Mouse (Mus musculus) layer of hippocampus, adult 11-12 months (tissue): Measurements from ENCODE around the gene Stard8.
"Not testable (repeated sequence)": the region's sequence is repeated elsewhere in the genome, so short reads cannot be mapped to it uniquely, and the experiment has no call there.

Experiments
- DNase-seq: peaks from one replicate; pipeline ENCODE4 v3.0.0; 2022; ENCODE audit warnings: low spot score

The Stard8 gene

DNA sequence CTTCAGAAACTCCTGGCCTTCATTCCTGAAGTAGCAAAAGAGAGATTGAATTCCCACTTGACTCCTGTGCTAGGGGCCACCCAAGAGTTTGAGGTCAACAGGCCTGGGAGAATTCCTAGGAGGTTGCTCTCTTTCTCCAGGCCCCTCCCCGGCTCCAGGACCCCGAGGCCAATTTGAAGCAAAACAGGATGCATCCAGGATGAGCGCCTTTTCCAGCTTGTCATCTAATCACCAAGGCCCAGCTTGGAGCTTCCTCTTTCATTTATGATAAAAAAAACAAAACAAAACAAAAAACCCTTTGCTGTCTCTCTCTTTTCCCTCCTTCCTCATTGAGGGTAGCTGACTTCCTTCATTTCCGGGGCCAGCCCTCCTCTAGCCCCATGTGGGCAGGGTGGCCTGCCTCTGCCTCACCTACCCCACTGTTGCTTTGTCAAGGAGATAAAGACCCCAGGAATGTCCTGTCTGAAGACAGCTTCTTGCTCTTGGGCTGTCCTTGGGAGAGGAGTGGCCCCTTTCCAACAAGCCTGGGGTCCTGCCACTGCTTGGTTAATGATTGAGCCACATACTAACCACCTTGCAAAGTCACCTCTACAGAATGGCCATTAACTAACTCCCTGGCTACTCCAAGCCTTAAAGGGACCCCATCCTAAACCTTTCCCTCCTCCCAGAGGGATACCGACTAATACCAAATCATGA, 43.5 kb downstream of the Stard8 start:
- DNase-seq, result no peak

DNA sequence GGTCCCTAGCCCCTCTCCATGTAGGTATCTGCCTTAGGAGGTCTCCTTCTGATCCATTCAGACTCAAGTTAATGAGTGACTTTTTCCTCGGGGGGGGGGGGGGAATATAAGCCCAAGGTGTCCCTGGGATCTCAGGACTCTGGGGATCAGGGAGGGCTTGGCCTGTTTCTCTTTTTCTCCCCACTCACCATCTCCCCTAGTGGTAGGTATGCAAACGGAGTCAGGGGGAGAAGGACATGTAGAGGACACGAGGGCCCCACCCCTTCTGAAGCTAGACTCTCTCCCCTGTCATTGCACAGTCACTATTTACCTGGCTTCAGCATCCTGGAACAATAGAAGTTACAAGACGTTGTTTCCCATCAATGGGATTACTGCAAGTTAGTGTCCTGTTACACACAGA, 45.1 kb downstream of the Stard8 start:
- DNase-seq, result no peak

DNA sequence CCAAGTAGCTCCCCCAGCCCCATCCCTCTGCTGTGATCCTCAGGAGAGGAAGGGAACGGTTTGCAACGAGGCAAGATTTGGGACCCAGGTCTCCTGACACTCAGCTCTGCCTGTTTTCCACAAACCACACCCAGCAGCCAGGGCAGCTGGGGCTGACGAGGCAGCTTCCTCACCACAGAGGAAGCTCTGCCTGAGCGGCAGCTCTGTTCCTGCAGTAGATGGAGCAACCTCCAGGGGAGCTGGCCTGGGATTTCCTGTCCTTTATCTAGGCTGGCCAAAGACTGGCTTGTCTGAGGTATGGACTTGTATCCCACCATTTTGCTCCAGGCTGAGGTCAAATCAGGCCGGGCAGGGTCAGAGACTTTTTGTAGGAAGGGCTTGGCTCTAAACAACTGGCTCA, 46.2 kb downstream of the Stard8 start:
- no peak for DNase-seq

DNA sequence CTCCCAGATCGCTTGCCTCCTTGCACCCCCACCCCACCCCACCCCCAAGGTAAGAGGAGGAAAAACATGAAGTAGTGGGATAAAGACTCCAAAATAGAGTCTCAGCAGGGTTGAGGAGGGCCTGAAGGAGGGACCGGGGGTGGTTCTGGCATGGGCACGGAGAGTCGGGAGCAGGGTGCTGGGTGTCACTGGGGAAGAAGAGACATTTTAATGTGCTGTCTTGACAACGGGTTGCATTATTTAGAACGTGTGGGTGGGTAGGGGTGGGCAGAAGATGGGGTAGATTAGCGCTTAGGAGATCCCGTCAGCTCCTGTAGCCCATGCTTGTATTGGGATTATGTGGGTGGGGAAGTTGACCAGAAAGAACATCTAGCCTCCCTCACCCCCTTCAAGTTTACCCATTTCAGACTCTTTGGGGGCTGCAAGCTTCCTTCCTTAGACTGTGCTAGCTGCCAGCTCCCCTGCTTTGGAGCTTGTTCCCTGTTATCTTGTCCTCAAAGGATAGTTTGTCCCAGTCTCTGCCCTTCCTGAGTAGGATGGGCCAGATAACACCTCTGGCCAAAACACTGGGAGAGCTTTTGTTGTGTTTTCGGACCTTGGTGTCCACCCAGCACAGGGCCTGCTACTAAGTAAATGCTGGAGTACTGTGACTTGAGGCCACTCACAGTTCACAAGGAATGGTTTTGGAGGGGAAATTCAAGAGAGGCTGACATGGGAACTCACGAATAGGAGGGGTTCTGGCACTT, 47.9 kb downstream of the Stard8 start:
- DNase-seq, result no peak

DNA sequence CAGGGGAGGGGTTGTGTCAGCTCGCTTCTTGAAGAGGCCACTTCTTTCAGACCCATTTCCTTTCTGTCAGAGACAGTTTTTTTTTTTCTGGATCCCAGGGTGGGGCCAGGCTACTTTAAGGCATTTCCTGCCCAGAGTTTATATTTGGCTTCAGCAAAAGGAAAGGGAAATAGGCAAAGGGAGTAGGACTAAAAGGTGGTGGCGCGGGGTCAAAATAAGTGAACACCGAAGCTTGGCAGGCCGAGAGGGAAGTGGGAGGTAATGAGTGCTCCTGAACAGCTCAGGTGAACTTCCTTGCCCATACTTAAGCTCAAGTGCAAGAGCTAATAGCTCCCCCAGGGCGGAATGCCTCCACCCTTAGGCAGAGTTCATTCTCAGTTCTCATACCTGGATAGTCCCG, 49.2 kb downstream of the Stard8 start:
- no peak for DNase-seq

DNA sequence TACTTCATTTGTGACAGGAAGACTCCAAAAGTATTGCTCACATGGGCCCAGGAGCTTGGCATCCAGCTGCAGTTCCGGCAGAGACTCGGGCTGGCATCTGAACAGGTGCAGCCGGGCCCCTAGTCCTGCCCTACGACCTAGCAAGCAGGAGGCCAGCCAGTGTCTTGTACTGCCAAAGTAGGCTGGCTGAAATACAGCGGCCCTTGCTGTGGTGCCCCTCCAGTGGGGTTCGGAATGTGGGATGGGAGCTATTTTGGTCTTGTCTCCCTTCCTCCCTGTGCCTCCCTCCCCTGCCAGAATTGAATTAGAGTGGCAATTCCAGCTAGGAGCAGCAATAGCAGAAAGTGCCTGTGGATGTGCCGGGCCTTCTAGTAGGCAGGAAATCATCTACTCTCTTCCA, 51.5 kb downstream of the Stard8 start:
- no peak for DNase-seq

DNA sequence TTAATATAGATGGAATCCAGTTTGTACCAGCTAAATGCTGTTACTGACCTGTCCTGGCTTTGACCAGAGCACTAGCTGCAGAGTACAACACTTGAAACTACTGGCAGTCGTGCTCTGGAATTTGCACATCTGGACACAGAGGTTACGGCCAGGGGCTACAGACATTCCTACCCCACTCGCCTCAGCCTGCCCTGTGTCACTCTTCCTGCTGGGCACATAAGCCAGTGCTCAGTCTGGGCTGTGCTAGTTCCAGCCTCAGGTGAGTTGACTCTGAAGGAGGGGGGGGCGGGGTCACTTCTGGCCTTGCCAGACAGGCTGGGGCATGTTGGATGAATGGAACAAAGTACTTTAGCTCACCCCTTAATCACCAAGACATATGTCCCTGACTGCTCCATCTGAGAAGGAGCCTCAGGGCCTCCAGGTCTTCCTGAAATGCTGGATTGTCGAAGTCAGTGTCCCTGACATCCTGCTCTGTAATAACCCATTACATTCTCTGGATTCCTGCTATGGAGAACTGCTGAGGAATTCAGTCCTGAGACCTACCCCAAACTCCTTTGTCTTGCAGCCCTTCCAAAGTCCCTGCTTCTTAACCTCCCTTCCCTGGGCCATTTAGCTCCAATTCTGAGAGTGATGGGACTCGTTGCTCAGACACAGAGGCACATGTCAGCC, 54.9 kb downstream of the Stard8 start:
- no peak for DNase-seq

DNA sequence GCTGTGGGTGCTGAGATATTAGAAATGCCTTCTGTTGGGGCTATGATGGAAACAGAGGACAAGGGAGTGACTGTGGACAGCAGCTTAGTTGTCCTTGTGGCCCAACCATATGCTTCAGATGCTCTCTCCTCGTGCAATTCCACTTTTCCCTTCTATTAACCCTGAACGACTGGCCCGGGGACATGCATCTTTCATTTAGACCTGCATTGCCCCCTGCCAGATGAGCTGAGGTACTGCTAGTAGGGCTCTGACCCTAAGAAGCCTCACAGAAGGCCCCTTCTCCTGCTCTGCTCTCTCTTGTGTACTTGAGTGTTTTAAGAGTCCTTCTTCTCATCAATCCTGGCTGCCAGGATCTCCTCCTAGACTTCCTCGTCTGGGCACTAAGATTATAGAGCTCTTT, 56.1 kb downstream of the Stard8 start:
- DNase-seq, result no peak

DNA sequence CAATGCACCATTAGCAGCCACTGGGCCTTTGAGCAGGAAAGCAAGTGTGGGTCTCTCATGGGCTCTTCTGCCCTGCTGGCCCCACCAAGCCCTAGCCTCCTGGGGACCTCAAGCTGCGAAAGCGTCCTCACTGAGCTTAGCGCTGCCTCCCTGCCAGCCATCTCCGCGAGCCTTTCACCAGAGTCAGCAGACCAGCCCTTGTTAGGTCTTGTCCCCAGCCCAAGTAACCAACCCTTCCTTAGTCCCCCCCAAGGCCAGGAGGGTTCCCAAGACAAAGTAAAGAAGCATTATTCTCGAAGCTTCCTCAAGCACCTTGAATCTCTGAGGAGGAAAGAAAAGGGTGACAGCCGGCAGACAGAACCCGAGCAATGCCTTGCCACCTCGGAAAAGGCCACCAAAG, 62.5 kb downstream of the Stard8 start:
- DNase-seq, result no peak

DNA sequence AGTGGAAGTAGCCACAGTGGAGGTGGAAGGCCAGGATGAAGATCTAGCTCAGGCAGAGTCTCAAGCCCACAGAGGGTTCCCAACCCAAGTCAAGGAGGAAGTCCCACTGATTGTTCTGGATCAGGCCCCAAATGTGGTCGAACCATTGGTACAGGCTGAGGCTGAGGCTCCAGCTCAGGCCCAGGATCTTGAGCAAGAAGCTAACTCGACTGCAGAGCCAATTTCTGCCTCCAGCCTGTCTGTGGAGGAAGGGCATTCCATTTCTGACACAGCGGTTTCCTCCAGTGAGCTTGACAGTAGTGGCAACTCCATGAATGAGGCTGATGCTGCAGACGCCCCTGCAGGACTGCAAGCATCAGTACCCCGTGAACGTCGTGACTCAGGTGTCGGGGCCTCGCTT, 63.5 kb downstream of the Stard8 start:
- DNase-seq, result no peak

DNA sequence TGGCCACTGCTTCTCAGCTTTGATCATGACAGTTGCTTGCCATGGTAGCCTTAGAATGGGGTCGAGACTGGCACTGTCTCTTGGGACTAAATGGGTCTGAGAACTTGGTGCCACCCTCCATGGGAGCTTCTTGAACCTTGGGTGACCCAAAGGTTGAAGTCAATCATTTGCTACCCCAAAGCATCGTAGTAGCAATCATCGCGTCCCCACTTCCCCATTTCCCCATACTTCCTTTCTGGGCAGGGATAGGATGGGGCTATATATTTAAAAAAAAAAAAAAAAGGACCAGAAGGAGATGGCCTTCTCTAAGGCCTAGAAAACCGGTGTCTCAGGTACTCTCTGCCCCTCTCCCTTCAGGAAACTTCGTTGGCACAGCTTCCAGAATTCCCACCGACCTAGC, 64.2 kb downstream of the Stard8 start:
- DNase-seq, result no peak

DNA sequence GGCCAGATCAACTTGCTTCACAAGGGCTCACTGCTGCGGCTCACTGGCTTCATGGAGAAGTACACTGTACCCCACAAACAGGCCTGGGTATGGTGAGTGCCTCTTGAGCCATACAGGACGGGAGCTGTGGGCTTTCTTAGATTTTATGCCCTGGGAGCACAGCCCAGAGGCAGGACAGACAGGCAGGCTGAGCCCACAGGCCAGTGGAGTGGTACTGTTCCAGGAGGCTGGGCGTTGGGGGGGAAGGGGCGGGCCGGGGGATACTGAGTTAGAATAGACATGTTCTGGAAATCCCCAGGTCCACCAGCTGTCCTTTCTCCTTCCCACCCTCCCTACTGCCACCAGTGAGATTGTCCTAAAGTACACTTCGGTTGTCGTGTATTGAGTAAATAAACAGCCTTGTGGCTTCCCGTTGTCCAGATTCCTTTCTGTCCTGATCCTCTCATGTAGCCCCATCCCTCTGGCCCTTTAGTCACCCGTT, 64.7 kb downstream of the Stard8 start:
- DNase-seq, result no peak

DNA sequence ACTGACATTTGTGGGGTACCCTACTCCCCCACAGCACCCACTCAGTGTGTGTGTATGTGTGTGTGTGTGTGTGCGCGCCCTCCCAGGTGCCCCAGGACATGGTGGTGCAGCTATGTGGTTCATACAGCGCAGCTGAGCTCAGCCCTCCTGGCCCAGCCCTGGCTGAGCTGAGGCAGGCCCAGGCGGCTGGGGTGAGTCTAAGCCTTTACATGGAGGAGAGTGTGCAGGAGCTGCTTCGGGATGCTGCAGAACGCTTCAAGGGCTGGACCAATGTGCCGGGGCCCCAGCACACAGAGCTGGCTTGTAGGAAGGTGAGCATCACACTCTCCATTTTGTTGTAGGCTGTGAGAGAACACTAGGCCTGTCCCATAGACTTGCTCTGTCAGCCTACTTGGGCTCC, 68.1 kb downstream of the Stard8 start:
- no peak for DNase-seq

DNA sequence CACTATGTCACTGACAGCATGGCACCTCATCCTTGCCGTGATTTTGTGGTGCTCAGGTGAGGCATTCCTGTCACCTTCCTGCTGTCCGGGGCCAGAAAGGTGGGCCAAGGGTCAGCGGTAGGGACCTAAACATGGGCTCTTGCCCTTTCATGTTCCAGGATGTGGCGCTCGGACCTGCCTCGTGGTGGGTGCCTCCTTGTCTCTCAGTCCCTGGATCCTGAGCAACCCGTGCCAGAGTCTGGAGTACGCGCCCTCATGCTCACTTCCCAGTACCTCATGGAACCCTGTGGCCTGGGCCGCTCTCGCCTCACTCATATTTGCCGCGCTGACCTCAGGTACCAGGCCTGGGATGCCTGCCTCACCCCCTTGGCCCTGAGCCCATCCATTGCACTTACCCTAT, 69.5 kb downstream of the Stard8 start:
- no peak for DNase-seq

DNA sequence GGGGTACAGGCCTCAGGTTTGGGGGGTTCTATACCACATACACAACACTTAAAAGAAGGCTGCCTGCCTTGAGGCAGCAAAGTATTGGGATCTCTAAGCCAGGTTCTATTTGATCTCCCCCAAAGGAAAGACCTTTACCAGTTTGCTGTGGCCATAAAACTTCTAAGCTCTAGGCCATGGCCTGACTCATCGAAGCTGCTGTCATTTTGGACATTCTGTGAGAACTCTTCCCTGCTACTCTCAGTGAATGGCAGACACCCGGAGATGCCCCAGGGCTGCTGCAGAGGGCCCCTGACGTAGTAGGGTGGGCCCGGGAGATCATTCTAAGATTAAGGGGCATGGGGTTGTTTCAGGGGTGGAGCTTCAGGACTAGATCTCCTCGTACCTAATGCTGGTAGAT, 72.1 kb downstream of the Stard8 start:
- no peak for DNase-seq

DNA sequence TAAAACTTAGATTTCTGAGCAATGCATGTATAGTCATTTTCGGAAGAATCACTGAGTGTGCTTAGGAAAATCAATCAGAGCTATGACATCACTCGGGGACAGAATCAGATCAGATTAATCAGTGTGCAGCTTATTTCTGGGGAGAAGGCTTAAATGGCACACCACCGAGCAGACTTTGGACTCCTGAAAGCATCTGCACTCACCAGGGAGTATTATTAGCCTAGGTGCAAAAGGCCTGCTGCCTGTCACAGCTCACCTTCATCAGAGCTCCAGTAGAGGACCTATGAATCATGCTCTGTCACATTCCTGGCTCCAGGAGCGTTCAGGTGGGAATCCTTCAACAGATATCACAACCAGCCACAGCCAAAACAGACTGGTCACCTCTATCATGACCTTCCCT, 73.4 kb downstream of the Stard8 start:
- no peak for DNase-seq

DNA sequence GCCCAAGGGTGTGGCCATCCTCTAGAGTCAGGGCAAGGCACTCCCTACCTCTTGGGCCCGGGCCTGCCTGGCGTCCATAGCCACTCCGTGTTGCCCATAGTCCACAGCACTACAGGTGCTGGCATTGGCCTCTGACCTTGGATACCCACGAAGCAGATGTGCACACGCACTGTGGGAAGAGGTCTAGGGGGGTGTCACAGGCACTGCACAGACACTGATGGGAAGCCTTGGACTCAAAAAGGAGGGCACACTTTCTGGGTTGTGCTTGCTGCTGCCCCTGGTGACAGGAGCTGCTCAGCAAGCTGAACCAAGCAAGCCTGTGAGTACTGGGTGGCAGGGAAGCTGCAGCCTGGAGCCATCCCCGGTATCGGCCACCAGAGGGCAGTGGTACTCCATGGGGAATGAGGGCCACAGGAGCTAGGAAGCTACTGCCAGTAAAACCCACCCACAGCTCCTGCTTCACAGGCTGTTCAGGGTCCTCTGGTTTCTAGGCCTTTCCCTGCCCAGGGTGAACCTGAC, 75.4 kb downstream of the Stard8 start:
- DNase-seq, result not testable (repeated sequence)

DNA sequence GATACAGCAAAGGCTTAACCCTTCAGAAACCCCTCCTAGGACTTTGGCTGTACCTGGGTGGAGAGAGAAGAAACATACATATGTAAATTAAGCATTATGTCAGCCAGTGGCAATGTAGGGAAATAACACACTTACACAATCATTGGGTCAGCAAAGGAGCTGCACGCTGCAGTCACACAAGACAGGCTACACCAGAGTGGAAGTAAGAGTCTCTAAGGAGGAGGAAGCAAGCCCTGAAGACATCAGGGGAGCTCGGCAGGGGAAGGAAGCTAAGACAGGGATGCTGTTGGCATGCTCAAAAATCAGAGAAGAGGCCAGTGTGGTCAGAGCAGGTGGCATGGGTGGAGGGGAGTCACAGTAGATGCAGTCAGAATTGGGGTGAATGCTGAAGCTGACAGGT, 89.7 kb downstream of the Stard8 start:
- no peak for DNase-seq

DNA sequence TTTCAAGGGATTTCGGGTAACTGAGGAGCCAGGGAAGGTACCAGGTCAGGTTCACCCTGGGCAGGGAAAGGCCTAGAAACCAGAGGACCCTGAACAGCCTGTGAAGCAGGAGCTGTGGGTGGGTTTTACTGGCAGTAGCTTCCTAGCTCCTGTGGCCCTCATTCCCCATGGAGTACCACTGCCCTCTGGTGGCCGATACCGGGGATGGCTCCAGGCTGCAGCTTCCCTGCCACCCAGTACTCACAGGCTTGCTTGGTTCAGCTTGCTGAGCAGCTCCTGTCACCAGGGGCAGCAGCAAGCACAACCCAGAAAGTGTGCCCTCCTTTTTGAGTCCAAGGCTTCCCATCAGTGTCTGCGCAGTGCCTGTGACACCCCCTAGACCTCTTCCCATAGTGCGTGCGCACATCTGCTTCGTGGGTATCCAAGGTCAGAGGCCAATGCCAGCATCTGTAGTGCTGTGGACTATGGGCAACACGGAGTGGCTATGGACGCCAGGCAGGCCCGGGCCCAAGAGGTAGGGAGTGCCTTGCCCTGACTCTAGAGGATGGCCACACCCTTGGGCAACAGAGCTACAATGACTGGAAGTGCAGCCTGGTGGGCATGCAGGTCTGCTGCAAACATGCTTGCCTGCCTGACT, 108.2 kb downstream of the Stard8 start:
- DNase-seq, result not testable (repeated sequence)

DNA sequence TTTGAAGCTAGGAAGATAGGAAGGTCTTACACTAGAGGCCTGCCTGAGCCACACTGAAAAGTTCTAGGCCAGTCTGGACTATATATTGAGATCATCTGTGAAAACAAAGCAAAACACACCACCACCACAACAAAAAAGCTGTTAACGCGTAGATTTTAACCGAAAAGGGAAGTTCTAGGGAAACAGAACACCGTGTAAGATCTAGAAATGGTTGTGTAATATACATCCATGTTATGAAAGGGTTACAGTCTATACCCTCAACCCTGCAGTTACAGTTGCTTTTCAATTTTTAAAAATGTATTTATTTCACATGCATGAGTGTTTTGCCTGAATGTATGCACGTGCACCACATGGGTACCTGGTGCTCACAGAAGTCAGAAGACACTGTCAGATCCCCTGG, 116.5 kb downstream of the Stard8 start:
- no peak for DNase-seq
